Mouse (Mus musculus): ENCODE measurements around the gene Sept11. TPM values are rescaled to one million over a fixed set of nuclear protein-coding genes. Genes with fewer than 3 reads are reported as not detected.

Gene Sept11
- polyA plus RNA-seq, 1 experiment from 2014 or later = 155 TPM

DNA sequence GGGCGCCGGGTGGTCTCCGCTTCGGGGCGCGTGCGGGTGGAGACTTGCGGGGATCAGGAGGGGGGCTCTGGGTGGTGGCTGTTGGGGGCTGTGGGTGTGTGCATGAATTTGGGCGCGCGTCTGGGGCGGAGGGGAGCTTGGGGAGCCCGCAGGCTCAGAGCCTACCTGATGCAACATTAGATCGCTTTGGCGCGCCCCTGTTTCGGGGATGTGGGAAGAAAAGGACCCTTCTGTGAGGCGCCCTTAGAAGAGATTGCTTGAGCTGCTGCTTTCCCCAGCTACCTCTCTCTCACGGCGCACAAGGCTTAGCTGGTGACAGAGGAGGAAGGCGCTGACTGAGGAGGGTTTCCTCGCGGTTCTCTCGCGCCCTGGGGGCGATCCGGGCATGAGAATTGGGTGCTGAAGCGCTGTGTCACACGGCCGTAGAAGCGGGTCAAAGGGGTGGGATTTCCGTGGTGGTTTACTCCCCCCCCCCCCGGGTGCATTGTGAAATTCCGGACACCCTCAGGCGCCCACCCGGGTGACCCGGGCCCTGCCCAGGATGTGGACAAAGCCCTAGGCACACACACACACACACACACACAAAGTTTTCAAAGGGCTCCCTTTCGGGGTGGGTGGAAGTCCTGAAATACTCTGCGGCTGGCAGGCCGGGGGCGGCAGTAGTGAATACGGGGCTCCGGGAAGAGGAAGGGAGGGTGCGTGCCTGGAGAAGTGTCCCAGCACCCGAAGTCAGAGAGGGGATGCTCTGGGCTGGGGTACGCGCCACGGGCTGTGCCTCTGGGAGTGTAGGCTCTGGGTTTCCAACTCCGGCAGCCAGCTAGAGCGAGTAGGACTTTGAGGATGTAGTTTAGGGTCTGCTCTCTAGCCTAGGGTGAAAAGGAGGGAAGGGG lies 646 bp downstream of the Sept11 start:
- under 1% methylated on average over 48 of the region's 50 CpGs for WGBS
- Histone ChIP-seq H3K4me2 (replicated peaks) (peak overlapping the region; percentile 91), H3K27ac (peak overlapping the region; percentile 95), H3K9ac (peak overlapping the region; percentile 90), H3K4me3 (replicated peaks; ENCODE audit: low read length) (peak overlapping the region; percentile 92), H3K27me3 (ENCODE audit: control insufficient read depth, insufficient read depth, low read length) (no peaks in the 10 kb centered on the region), H3K9me3 (ENCODE audit: control insufficient read depth, low read length) (no peaks in the 10 kb centered on the region), H3K4me1 (replicated peaks; ENCODE audit: control insufficient read depth, insufficient read depth, low read length) (peaks cover 47% of the 10 kb centered on the region), H3K36me3 (replicated peaks; ENCODE audit: control insufficient read depth, insufficient read depth) (no peaks in the 10 kb centered on the region)
- ATAC-seq (ENCODE audit: low FRiP score) = peak; percentile 61
- peak; percentile 67 for DNase-seq (ENCODE audit: low spot score)

DNA sequence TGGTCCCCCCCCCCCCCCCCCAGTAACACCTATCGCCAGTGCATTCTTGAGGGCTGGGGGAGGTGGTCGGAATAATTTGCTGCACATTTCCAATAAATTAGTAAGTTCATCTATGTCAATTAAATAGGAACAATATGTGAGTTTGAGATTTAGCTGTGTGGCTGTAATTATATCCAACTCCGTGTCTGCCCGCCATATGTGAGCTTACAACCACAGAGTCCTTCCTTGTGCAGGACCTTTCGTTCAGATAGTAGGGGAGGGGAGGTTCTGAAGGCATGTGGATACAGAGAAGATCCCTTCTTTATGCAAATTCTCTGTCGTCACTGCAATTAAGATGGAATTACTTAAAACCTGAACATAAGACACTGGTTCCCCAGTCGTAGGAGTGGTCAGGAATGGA lies 2.1 kb downstream of the Sept11 start:
- H3K27me3 ChIP-seq (ENCODE audit: control insufficient read depth, insufficient read depth, low read length) = no peaks in the 10 kb centered on the region
- peak overlapping the region; percentile 90 for H3K9ac ChIP-seq
- no peaks in the 10 kb centered on the region for H3K36me3 ChIP-seq (replicated peaks; ENCODE audit: control insufficient read depth, insufficient read depth)
- ATAC-seq (ENCODE audit: low FRiP score) (no peak), DNase-seq (ENCODE audit: low spot score) (no peak)
- 48% methylated on average over 7 of the region's 7 CpGs for WGBS
- H3K4me2 ChIP-seq (replicated peaks) = peak overlapping the region; percentile 91
- H3K27ac ChIP-seq = no peak overlapping the region
- no peaks in the 10 kb centered on the region for H3K9me3 ChIP-seq (ENCODE audit: control insufficient read depth, low read length)
- peaks cover 47% of the 10 kb centered on the region for H3K4me1 ChIP-seq (replicated peaks; ENCODE audit: control insufficient read depth, insufficient read depth, low read length)
- peak overlapping the region; percentile 92 for H3K4me3 ChIP-seq (replicated peaks; ENCODE audit: low read length)

DNA sequence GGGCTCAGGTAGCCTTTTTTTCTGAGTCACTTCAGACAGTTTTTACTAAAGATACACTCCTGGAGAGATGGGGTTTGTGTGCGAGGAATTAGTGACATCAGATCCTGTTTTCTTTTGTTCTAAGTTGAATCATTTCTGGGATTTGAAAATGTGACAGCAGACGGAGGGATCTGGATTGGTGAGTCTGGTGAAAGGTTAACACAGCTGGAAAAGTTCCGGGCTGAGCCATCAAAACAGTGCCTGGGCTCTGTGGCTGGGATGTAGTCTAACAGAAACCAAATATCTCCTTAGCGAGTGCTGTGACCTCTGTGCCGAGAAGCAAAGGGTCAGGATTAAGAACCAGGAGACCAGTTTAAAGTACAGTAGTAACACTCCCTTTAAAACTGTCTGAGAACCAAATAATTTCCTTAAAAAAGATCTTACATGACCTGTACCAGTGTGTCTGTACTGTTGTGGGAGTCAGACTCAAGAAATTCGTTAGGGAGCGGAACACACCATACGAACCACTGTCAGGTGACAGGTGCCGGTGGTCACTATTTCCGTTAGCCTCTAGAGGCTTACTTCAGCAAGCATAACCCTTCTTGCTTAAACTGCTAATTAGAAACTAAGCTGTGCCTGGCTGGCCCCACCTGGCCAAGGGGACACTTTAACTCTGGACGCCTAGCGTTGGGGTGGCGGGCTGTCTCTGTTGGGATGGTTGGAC lies 4.1 kb downstream of the Sept11 start:
- DNase-seq (ENCODE audit: low spot score) = no peak
- WGBS = 66% methylated on average over 13 of the region's 13 CpGs
- Histone ChIP-seq H3K9me3 (ENCODE audit: control insufficient read depth, low read length) (no peaks in the 10 kb centered on the region), H3K4me2 (replicated peaks) (peak overlapping the region; percentile 91; the same call in 1 of the 2 replicates), H3K4me3 (replicated peaks; ENCODE audit: low read length) (no peak overlapping the region), H3K36me3 (replicated peaks; ENCODE audit: control insufficient read depth, insufficient read depth) (no peaks in the 10 kb centered on the region), H3K4me1 (replicated peaks; ENCODE audit: control insufficient read depth, insufficient read depth, low read length) (peaks cover 40% of the 10 kb centered on the region), H3K9ac (no peak overlapping the region), H3K27me3 (ENCODE audit: control insufficient read depth, insufficient read depth, low read length) (no peaks in the 10 kb centered on the region), H3K27ac (no peak overlapping the region)
- no peak for ATAC-seq (ENCODE audit: low FRiP score)

DNA sequence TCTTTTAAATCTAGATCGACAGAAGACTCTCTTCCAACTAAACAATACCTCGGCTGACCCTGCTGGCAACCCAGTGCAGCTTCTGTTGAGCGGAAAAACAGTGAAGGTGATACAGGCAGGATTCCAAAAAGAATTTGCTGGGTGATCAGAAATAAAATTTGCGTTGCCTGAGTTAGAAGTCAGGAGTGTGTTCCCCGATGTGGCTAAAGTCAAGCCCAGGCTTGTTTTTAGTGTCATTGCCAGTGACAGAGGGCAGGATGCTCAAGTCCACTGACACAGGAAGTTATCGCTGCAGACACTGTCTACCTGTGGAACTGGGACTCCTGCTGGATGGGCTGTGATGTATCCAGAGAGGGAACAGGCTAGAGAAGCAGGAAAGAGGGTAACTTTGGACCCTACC lies 5.0 kb downstream of the Sept11 start:
- Histone ChIP-seq H3K4me1 (replicated peaks; ENCODE audit: control insufficient read depth, insufficient read depth, low read length) (peaks cover 40% of the 10 kb centered on the region), H3K27ac (no peak overlapping the region), H3K36me3 (replicated peaks; ENCODE audit: control insufficient read depth, insufficient read depth) (no peaks in the 10 kb centered on the region), H3K9me3 (ENCODE audit: control insufficient read depth, low read length) (no peaks in the 10 kb centered on the region), H3K4me2 (replicated peaks) (0 out of 2 replicates have a peak overlapping the region, but pooled peaks have one; percentile 19), H3K9ac (no peak overlapping the region), H3K4me3 (replicated peaks; ENCODE audit: low read length) (no peak overlapping the region), H3K27me3 (ENCODE audit: control insufficient read depth, insufficient read depth, low read length) (no peaks in the 10 kb centered on the region)
- ATAC-seq (ENCODE audit: low FRiP score) = no peak
- DNase-seq (ENCODE audit: low spot score) = no peak
- 47% methylated on average over 6 of the region's 6 CpGs for WGBS

DNA sequence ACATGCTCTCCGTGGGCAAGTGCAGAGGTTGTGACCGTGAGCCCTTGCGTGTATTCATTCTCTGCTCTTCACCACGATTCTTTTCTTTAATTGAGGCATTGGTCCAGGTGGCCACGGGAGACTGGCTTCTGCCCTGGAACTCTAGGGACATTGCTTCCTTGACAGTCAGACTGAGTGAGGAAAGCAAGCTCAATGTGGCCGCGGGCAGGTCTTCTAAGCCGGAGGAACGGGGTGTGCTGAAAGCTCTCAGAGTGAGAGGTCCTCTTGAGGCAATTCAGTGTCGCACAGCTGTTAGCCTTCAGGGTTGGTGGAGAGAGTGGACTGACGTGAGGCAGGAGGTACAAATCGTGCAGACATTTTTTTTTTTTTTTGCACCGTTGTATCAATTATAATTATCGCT lies 5.6 kb downstream of the Sept11 start:
- H3K9ac ChIP-seq = no peak overlapping the region
- no peaks in the 10 kb centered on the region for H3K27me3 ChIP-seq (ENCODE audit: control insufficient read depth, insufficient read depth, low read length)
- peaks cover 40% of the 10 kb centered on the region for H3K4me1 ChIP-seq (replicated peaks; ENCODE audit: control insufficient read depth, insufficient read depth, low read length)
- DNase-seq (ENCODE audit: low spot score) = no peak
- 73% methylated on average over 14 of the region's 14 CpGs for WGBS
- no peak overlapping the region for H3K4me2 ChIP-seq (replicated peaks)
- no peaks in the 10 kb centered on the region for H3K36me3 ChIP-seq (replicated peaks; ENCODE audit: control insufficient read depth, insufficient read depth)
- H3K9me3 ChIP-seq (ENCODE audit: control insufficient read depth, low read length) = no peaks in the 10 kb centered on the region
- no peak for ATAC-seq (ENCODE audit: low FRiP score)
- no peak overlapping the region for H3K4me3 ChIP-seq (replicated peaks; ENCODE audit: low read length)
- no peak overlapping the region for H3K27ac ChIP-seq

DNA sequence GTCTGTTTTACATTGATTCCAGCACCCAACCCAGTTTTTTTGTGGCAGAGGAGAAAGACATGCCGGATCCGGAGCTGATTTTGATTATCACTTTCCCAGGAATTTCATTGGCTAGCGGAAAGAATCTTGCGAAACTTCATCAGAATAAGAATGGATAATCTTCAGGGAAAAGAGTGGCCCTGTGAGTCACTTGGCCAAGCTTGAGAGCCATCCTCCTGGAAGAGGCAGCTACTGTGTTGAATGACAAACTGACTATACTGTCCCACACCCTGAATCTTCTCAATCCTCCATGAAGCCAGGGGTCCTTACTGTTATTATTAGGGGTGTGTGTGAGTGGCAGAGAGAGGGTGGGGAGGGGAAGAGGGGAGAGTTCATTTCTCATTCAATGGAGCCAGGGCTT lies 7.7 kb downstream of the Sept11 start:
- H3K27ac ChIP-seq = no peak overlapping the region
- no peaks in the 10 kb centered on the region for H3K27me3 ChIP-seq (ENCODE audit: control insufficient read depth, insufficient read depth, low read length)
- ATAC-seq (ENCODE audit: low FRiP score) (no peak), DNase-seq (ENCODE audit: low spot score) (no peak)
- peaks cover 27% of the 10 kb centered on the region for H3K4me1 ChIP-seq (replicated peaks; ENCODE audit: control insufficient read depth, insufficient read depth, low read length)
- no peaks in the 10 kb centered on the region for H3K36me3 ChIP-seq (replicated peaks; ENCODE audit: control insufficient read depth, insufficient read depth)
- no peak overlapping the region for H3K4me2 ChIP-seq (replicated peaks)
- 69% methylated on average over 4 of the region's 4 CpGs for WGBS
- H3K9me3 ChIP-seq (ENCODE audit: control insufficient read depth, low read length) = no peaks in the 10 kb centered on the region
- H3K4me3 ChIP-seq (replicated peaks; ENCODE audit: low read length) = no peak overlapping the region
- no peak overlapping the region for H3K9ac ChIP-seq

DNA sequence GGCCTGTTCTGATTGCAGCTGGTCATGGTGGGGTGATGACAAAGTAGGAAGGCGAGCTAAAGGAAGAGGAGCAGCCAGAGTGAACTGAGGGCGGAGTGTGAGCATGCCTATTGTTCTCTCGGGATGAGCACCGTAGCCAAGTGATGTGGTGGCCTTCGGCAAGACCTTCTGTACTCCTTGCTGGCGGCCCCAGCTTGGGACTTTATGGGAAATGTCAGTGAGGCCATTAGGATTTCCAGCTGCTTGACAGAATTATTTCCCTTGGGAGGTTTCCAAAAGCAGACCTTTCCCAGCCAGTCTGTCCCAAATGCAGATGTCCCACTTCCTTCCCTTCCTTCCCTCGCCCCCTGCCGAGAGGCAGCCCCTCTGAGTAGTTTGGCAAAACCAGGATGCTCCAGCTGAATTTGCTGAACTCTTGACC lies 8.1 kb downstream of the Sept11 start:
- no peak overlapping the region for H3K9ac ChIP-seq
- DNase-seq (ENCODE audit: low spot score) (no peak), ATAC-seq (ENCODE audit: low FRiP score) (no peak)
- H3K9me3 ChIP-seq (ENCODE audit: control insufficient read depth, low read length) = no peaks in the 10 kb centered on the region
- H3K4me1 ChIP-seq (replicated peaks; ENCODE audit: control insufficient read depth, insufficient read depth, low read length) = peaks cover 23% of the 10 kb centered on the region
- H3K27me3 ChIP-seq (ENCODE audit: control insufficient read depth, insufficient read depth, low read length) = no peaks in the 10 kb centered on the region
- no peaks in the 10 kb centered on the region for H3K36me3 ChIP-seq (replicated peaks; ENCODE audit: control insufficient read depth, insufficient read depth)
- H3K4me3 ChIP-seq (replicated peaks; ENCODE audit: low read length) = no peak overlapping the region
- H3K27ac ChIP-seq = no peak overlapping the region
- H3K4me2 ChIP-seq (replicated peaks) = no peak overlapping the region
- WGBS = 28% methylated on average over 8 of the region's 8 CpGs

DNA sequence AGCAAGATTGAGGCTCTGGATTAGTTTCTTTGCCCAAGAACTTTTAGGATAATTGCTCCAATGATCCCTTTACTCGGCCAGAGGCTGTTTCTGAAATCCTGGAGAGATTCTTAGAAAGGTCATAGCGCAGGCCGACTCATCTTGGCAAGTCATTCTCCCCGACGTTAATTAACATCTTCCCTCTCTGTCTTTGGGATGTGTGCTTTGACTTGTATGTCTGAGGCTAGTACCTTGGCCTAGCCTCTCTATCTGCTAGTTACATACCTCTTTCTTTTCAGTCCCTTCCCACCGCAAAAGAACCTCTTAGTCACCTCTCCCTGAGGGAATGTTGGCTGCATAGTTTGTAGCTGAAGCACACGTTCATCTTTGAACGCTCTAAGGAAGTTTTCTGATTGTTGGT lies 10.4 kb downstream of the Sept11 start:
- WGBS = 92% methylated on average over 8 of the region's 8 CpGs
- Histone ChIP-seq H3K4me1 (replicated peaks; ENCODE audit: control insufficient read depth, insufficient read depth, low read length) (peaks cover 8% of the 10 kb centered on the region), H3K4me2 (replicated peaks) (no peak overlapping the region), H3K27ac (no peak overlapping the region), H3K27me3 (ENCODE audit: control insufficient read depth, insufficient read depth, low read length) (no peaks in the 10 kb centered on the region), H3K4me3 (replicated peaks; ENCODE audit: low read length) (no peak overlapping the region), H3K9me3 (ENCODE audit: control insufficient read depth, low read length) (no peaks in the 10 kb centered on the region), H3K36me3 (replicated peaks; ENCODE audit: control insufficient read depth, insufficient read depth) (no peaks in the 10 kb centered on the region), H3K9ac (no peak overlapping the region)
- DNase-seq (ENCODE audit: low spot score) (no peak), ATAC-seq (ENCODE audit: low FRiP score) (no peak)

DNA sequence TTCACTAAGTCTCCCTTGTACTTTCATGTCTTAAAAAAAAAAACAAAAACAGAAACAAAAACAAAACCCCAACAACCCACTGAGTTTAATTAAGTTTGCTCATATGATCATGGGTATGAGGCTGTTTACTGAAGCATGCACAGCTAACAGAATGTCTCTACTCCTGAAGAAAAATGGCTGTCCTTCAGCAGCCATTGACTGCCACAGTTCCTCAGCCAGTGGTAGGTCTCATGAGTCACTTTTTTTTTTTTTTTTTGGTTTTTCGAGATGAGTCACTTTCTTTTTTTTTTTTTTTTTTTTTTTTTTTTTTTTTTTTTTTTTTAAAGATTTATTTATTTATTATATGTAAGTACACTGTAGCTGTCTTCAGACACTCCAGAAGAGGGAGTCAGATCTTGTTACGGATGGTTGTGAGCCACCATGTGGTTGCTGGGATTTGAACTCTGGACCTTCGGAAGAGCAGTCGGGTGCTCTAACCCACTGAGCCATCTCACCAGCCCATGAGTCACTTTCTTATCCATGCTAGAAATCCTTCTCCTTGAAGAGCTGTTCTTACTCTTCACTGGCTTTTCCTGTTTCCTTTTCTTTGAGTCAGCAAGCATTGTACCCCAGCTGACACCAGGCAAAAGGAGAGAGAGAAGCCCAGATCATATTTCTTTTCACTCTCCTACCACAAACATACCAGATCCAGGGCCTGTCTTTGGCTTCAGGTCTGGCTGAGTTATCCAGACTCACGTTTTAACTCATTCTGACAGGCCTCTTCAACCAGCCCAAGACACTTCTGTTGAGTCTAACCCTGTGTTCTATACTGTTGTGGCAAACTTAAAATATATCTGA lies 12.0 kb downstream of the Sept11 start:
- WGBS = 95% methylated on average over 3 of the region's 5 CpGs
- no peak for ATAC-seq (ENCODE audit: low FRiP score)
- Histone ChIP-seq H3K4me1 (replicated peaks; ENCODE audit: control insufficient read depth, insufficient read depth, low read length) (peaks cover 8% of the 10 kb centered on the region; the same call in 1 of the 2 replicates), H3K27me3 (ENCODE audit: control insufficient read depth, insufficient read depth, low read length) (no peaks in the 10 kb centered on the region), H3K36me3 (replicated peaks; ENCODE audit: control insufficient read depth, insufficient read depth) (no peaks in the 10 kb centered on the region), H3K9me3 (ENCODE audit: control insufficient read depth, low read length) (no peaks in the 10 kb centered on the region), H3K27ac (no peak overlapping the region), H3K4me2 (replicated peaks) (no peak overlapping the region), H3K4me3 (replicated peaks; ENCODE audit: low read length) (no peak overlapping the region), H3K9ac (no peak overlapping the region)
- DNase-seq (ENCODE audit: low spot score) = no peak
